Mouse (Mus musculus) urinary bladder, postnatal 36 days (tissue): ENCODE results near the gene Klhdc4.

Source experiments
- DNase-seq, 2 experiments: peaks; one replicate each; pipeline ENCODE4 v3.0.0; 2022; ENCODE audit warnings: low spot score in 2 of 2, mixed read lengths in 1 of 2

Gene Klhdc4

GRCm38 (mm10) chr8:121758470-121758869 is 70.9 kb downstream of the Klhdc4 start:
- DNase-seq, result no peak

- DNase-seq, result peak in 1 of 2 experiments; percentile 14
Measured at GRCm38 (mm10) chr8:121751407-121751806, 78.0 kb downstream of the Klhdc4 start.

GRCm38 (mm10) chr8:121750512-121750911 is 78.9 kb downstream of the Klhdc4 start:
- no peak for DNase-seq

- DNase-seq, result no peak
Measured at GRCm38 (mm10) chr8:121749501-121749900, 79.9 kb downstream of the Klhdc4 start.
